Mouse (Mus musculus) adrenal gland, adult 10 weeks (tissue): ENCODE results near the gene Olfr157. TPM values are rescaled to one million over a fixed set of nuclear protein-coding genes. Genes with fewer than 3 reads are reported as not detected.

ENCODE experiments used
- polyA plus RNA-seq: library from polyadenylated mRNA; stranded (reverse); fragments of 350-450 nt; fragmentation: Illumina TruSeq; extraction: RNeasy Lipid Tissue Mini Kit (QIAGEN cat#74804); gene quantifications from one replicate; pipeline ENCODE4 v1.2.3, GENCODE M21; 2014; ENCODE audit warnings: low read depth, low replicate concordance

Olfr157 gene
- polyA plus RNA-seq, result not detected

DNA sequence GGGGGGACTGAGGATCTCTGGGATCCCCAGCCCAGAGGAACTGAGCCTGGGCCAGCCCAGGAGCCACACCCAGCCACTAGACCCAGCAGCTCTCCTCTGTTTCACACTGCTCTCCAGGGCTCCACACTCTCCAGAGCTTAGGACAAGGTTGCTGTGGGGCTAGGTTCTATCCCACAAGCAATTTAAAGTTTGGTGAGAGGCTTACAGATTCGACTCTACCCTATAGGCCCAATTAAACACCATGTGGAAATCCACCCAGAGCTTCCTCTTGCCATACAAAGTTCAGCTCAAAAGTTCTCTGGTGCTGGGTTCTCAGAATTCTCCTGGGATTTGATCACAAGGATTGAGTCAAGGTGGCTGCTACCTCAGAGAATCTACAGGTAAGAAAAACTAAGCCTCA is at the start of gene Olfr157:
Gene Olfr157 (minus strand): TSS at position 101 of the 400 bp plus-strand sequence.

DNA sequence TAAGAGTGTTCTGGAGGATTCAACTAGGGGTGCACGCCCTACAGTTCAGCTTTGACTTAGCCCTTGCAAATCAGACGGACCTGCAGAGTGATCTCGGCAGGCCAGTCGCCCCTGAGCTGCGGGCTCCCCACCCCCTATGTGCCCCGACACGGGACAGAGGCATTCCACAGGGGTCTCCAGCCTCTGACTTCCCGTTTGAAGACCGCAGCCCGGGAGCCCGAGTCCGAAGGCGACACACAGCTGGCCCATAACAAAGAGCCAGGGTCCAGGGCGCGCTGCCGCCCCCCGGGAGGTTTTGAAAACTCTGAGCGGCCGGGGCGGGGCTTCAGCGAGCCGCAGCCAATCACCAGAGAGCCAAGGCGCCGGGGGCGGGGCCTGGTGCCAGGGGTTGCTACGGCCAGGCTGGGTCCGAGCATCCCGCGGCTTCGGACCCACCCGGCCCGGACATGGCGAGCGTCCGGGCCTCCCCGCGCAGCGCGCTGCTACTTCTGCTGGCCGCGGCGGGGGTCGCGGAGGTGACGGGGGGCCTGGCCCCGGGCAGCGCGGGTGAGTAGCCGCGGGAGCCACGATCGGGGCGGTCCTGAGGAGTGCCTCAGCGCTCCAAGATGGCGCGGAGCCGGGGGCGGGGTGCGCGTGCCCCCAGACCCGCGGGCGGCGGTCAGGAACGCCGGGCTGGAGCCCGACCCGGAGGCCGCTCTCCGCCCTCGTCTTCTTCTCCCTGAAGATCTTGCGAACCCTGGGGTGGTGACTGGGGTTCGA is 35.3 kb upstream of the Olfr157 start, which contains the start of gene Reck:
Gene Reck (plus strand): TSS at position 371 of the 759 bp plus-strand sequence.

DNA sequence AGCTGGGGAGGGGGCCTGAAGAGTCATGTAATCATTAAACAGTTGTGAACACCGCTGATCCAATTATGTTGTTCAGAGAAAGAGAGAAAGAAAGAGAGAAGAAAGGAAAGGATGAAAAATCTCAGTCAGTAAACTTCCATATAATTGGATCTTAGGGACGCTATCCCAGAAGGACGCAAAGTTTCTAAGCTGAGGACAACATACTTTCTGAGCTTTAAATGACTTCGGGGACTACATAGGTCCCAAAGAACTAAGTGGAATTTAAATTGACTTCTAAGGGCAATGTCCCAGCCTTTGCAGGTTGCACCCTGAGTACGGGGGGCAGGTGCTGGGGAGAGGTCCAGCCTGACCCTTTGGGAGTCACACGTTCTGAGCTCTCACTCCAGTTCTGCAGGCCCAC is 11.3 kb upstream of the Olfr157 start, which contains the start of gene Olfr155:
Gene Olfr155 (plus strand): TSS at position 301 of the 400 bp plus-strand sequence.

DNA sequence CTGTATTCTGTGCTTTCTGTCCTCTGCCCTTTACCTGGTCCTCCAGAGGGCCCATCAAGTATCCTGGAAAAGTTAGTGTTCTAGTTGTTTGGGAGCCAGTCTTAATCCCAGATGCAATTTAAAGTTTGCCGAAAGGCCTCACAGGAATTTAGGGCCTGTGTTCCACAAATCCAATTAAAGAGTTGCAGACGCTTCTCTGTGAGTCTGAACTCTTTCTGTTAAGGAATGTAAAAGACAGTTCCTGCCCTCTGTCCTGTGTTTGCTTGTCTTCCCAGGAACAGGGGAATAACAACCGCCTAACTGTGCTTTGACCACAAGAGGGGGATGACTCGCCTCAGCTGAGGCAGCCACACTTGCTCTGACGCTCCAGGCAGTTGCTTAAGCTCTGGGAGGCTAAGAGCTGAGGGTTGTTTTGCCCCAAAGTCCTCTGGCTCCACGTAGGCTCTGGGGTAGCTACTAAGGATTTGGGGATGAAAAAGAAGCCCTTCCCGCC is 16.1 kb downstream of the Olfr157 start, which contains the start of gene Olfr156:
Gene Olfr156 (minus strand): TSS at position 51 of the 493 bp plus-strand sequence.

Other genes starting within 250 kb of the Olfr157 start
- gene Npr2, start 208.3 kb downstream of the Olfr157 start, polyA plus RNA-seq, result 9.6 TPM
- gene Spag8, start 186.6 kb downstream of the Olfr157 start, polyA plus RNA-seq, result not detected
- 3.3 TPM for gene Hint2, start 183.7 kb downstream of the Olfr157 start, polyA plus RNA-seq
- 2.6 TPM for gene Tmem8b, start 171.2 kb downstream of the Olfr157 start, polyA plus RNA-seq
- gene Fam221b, start 171.1 kb downstream of the Olfr157 start, polyA plus RNA-seq, result 0.17 TPM
- gene Olfr70, start 139.4 kb downstream of the Olfr157 start, polyA plus RNA-seq, result not detected
- not detected for gene Olfr71, start 129.9 kb downstream of the Olfr157 start, polyA plus RNA-seq
- gene Hrct1, start 113.0 kb downstream of the Olfr157 start, polyA plus RNA-seq, result not detected
- 0.87 TPM for gene Spaar, start 110.2 kb downstream of the Olfr157 start, polyA plus RNA-seq
- gene Olfr159, start 69.2 kb downstream of the Olfr157 start, polyA plus RNA-seq, result not detected
- gene Olfr156, start 16.3 kb downstream of the Olfr157 start, polyA plus RNA-seq, result not detected
- gene Olfr155, start 11.4 kb upstream of the Olfr157 start, polyA plus RNA-seq, result not detected
- 22.4 TPM for gene Reck, start 35.3 kb upstream of the Olfr157 start, polyA plus RNA-seq
- 10.8 TPM for gene Glipr2, start 117.2 kb upstream of the Olfr157 start, polyA plus RNA-seq
- not detected for gene Ccin, start 143.3 kb upstream of the Olfr157 start, polyA plus RNA-seq
- gene Clta, start 164.3 kb upstream of the Olfr157 start, polyA plus RNA-seq, result 75.8 TPM
- gene Gne, start 244.0 kb upstream of the Olfr157 start, polyA plus RNA-seq, result 10.6 TPM